Mouse (Mus musculus): ENCODE data around the gene Ost4. TPM values are rescaled to one million over a fixed set of nuclear protein-coding genes. Genes with fewer than 3 reads are reported as not detected.
A peak's percentile ranks its signal among the peaks of the same experiment; 100 is the strongest.

Ost4 gene
- polyA plus RNA-seq, 1 experiment from 2014 or later, result 329 TPM

DNA sequence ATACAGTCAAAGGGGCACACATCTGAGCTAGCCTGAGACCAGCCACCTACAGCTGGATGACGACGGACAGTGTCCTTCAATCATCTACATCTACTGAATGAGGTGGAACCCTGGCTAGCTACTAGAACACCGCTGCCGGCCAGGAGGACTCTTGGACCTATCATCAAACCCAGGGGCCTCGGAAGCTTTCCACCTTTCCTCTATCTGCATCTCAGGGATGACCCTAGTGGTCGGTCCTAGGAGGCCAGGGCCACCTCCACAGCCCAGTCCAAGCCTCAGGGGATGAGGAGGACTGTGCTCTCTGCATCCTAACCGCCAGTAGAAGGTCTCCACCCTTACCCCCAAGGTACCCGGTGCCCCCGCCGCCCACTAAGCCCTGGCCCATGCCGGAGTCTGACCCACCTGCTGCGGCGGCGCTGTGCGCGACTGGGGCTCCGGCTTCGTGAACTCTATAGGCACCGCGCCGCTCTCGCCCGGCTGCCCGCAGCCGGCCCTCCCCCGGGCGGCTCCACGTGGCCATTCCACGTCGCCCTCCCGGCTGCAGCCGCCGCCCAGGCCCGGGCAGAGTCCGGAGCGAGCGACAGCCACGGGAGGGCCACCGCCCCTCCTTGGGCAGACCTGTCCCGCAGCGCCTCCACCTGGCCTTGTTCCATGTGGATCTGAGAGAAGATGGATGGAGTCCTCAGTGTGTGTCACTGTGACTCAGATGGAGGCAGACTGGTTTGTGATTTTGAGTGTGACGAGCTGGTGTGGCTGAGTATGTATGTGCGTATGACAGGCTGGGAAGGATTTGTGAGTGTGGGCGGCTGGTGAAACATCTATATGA lies 37.6 kb upstream of the Ost4 start, which contains the start of gene Cgref1:
TSS of gene Cgref1 (minus strand) at position 636 of the 826 bp plus-strand sequence.
- peak; percentile 37 for ATAC-seq (ENCODE audit: insufficient read depth)
- peaks cover 22% of the 10 kb centered on the region for H3K4me1 ChIP-seq (replicated peaks)
- H3K4me2 ChIP-seq, result peak within 1 kb of the TSS; percentile 65
- no peak within 1 kb of the TSS for H3K27ac ChIP-seq (replicated peaks)
- H3K4me3 ChIP-seq (replicated peaks), result peak within 1 kb of the TSS; percentile 46
- H3K9ac ChIP-seq, result no peak within 1 kb of the TSS
- H3K36me3 ChIP-seq (replicated peaks), result no peaks in the 10 kb centered on the region
- 8% methylated on average over 44 of the region's 44 CpGs for WGBS (ENCODE audit: insufficient replicate concordance)
- peaks cover 27% of the 10 kb centered on the region for H3K27me3 ChIP-seq
- H3K9me3 ChIP-seq (replicated peaks), result no peaks in the 10 kb centered on the region

- Histone ChIP-seq H3K9me3 (replicated peaks) (no peaks in the 10 kb centered on the region), H3K4me3 (replicated peaks) (no peak overlapping the region), H3K36me3 (replicated peaks) (no peaks in the 10 kb centered on the region), H3K27me3 (peaks cover 27% of the 10 kb centered on the region), H3K9ac (no peak overlapping the region), H3K4me1 (replicated peaks) (peaks cover 15% of the 10 kb centered on the region), H3K27ac (replicated peaks) (no peak overlapping the region), H3K4me2 (no peak overlapping the region)
- WGBS (ENCODE audit: insufficient replicate concordance), result 64% methylated on average over 6 of the region's 6 CpGs
- ATAC-seq (ENCODE audit: insufficient read depth), result no peak
Measured at GRCm38 (mm10) chr5:30944344-30944743, 36.8 kb upstream of the Ost4 start.

DNA sequence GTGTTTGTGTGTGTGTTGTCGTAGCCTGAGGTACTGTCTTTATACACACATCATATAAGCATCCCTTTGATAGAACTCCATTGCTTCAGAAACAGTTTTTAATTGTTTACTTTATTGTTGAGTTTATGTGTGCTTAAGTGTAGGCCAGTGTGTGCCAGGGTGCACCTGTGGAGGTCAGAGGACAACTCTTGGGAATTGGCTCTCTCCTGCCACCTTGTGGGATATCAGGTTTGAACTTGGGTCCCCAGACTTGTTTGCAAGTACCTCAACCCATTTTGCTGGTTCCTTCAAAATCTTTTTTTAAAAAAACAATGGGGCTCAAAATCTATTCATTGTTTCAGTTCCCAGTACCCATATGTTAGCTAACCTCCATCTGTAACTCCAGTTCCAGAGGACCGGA lies 35.4 kb upstream of the Ost4 start:
- no peak overlapping the region for H3K9ac ChIP-seq
- H3K27ac ChIP-seq (replicated peaks), result no peak overlapping the region
- H3K4me3 ChIP-seq (replicated peaks), result no peak overlapping the region
- no peak overlapping the region for H3K4me2 ChIP-seq
- peaks cover 24% of the 10 kb centered on the region for H3K27me3 ChIP-seq
- H3K9me3 ChIP-seq (replicated peaks), result no peaks in the 10 kb centered on the region
- ATAC-seq (ENCODE audit: insufficient read depth), result no peak
- 73% methylated on average over 2 of the region's 2 CpGs for WGBS (ENCODE audit: insufficient replicate concordance)
- no peaks in the 10 kb centered on the region for H3K36me3 ChIP-seq (replicated peaks)
- peaks cover 5% of the 10 kb centered on the region for H3K4me1 ChIP-seq (replicated peaks)

DNA sequence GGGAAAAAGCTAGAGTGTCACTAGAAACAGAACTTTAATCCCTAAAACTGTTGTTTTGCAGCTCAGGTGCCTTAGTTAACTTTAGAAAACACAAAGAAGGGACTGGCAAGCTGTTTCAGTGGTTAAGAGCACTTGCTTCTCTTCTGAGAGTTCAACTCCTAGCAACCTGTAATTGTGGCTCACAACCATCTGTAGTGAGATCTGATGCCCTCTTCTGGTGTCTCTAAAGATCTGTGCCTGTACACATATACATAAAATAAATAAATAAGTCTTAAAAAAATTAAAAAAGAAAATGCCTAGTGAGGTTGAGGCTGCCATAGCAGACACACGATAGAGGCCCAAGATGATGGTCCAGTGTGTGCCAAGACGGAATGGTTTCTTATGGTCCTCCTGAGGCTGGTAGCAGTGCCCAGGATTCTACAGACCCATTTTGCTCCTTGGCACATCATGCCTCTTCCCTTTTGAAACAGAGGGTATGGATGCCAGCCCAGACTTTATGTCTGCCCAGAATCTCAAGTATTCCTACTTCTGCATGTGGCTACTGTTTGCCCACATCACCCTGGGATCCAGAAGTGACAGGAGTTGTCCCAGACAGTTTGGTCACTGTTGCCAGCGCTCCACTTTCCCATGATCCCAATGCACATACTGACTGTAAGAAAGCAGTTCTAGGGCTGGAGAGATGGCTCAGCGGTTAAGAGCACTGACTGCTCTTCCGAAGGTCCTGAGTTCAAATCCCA lies 27.3 kb upstream of the Ost4 start:
- Histone ChIP-seq H3K36me3 (replicated peaks) (no peaks in the 10 kb centered on the region), H3K4me3 (replicated peaks) (no peak overlapping the region), H3K4me2 (no peak overlapping the region), H3K9ac (no peak overlapping the region), H3K4me1 (replicated peaks) (no peaks in the 10 kb centered on the region), H3K27me3 (no peaks in the 10 kb centered on the region), H3K27ac (replicated peaks) (no peak overlapping the region), H3K9me3 (replicated peaks) (no peaks in the 10 kb centered on the region)
- WGBS (ENCODE audit: insufficient replicate concordance), result 75% methylated on average over 5 of the region's 5 CpGs
- no peak for ATAC-seq (ENCODE audit: insufficient read depth)

DNA sequence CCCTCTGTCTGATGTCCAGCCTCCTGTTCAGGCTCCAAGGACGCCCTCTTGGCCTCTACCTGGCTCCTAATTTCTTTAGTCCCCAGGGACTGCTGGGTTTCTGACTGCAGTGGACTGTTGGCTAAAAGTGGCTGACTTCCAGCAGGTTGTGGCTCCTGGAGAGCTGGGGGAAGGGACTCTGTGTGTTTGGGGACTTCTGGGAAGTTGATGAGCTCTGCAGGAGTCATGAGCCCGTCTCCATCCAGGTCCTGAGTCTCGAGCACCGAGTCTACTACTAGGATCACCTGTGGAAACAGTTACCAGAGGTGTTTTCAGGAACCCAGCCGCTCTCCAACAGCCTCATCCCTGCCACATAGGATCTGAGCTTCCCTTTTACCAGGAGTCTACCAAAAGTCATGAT lies 26.1 kb upstream of the Ost4 start:
- H3K27ac ChIP-seq (replicated peaks), result no peak overlapping the region
- H3K4me2 ChIP-seq, result no peak overlapping the region
- 52% methylated on average over 5 of the region's 5 CpGs for WGBS (ENCODE audit: insufficient replicate concordance)
- H3K9me3 ChIP-seq (replicated peaks), result no peaks in the 10 kb centered on the region
- no peak for ATAC-seq (ENCODE audit: insufficient read depth)
- no peak overlapping the region for H3K4me3 ChIP-seq (replicated peaks)
- no peak overlapping the region for H3K9ac ChIP-seq
- H3K36me3 ChIP-seq (replicated peaks), result no peaks in the 10 kb centered on the region
- H3K27me3 ChIP-seq, result no peaks in the 10 kb centered on the region
- H3K4me1 ChIP-seq (replicated peaks), result no peaks in the 10 kb centered on the region

- no peak overlapping the region for H3K27ac ChIP-seq (replicated peaks)
- H3K4me3 ChIP-seq (replicated peaks), result no peak overlapping the region
- no peak overlapping the region for H3K4me2 ChIP-seq
- H3K36me3 ChIP-seq (replicated peaks), result no peaks in the 10 kb centered on the region
- ATAC-seq (ENCODE audit: insufficient read depth), result no peak
- H3K9ac ChIP-seq, result no peak overlapping the region
- no peaks in the 10 kb centered on the region for H3K4me1 ChIP-seq (replicated peaks)
- WGBS (ENCODE audit: insufficient replicate concordance), result 53% methylated on average over 4 of the region's 4 CpGs
- no peaks in the 10 kb centered on the region for H3K27me3 ChIP-seq
- no peaks in the 10 kb centered on the region for H3K9me3 ChIP-seq (replicated peaks)
Measured at GRCm38 (mm10) chr5:30931378-30931777, 23.8 kb upstream of the Ost4 start.

DNA sequence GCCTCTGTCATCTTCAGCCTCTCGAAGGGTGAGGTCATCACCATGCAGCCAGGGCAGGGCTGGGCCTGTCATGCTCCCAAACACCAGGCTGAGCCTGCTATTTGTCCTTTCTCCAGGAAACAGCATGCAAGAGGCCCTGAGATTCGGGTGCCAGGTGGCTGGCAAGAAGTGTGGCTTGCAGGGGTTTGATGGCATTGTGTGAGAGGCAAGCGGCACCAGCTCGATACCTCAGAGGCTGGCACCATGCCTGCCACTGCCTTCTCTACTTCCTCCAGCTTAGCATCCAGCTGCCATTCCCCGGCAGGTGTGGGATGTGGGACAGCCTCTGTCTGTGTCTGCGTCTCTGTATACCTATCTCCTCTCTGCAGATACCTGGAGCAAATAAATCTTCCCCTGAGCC lies 23.3 kb upstream of the Ost4 start:
- Histone ChIP-seq H3K4me3 (replicated peaks) (no peak overlapping the region), H3K36me3 (replicated peaks) (no peaks in the 10 kb centered on the region), H3K9me3 (replicated peaks) (no peaks in the 10 kb centered on the region), H3K9ac (no peak overlapping the region), H3K27ac (replicated peaks) (no peak overlapping the region), H3K27me3 (no peaks in the 10 kb centered on the region), H3K4me1 (replicated peaks) (no peaks in the 10 kb centered on the region), H3K4me2 (no peak overlapping the region)
- no peak for ATAC-seq (ENCODE audit: insufficient read depth)
- 77% methylated on average over 6 of the region's 6 CpGs for WGBS (ENCODE audit: insufficient replicate concordance)

DNA sequence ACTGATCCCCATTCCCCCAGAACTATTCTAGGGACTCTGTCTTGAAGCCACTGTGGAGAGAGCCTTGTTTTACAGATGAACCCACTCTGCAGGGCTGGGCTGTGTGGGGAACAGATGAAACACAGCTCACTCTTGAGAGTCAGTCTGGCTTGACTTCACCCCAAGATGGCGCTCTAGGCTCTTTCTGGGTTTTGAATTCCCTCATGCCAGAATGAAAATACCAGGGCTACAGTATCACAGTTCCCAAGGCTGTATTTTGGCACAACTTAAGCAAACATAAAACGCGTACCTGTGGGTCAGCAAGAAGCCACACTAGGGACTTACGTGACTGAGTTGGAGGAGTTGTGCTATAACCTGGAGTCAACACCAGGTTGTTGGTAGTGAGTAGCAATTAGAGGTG lies 22.5 kb upstream of the Ost4 start:
- Histone ChIP-seq H3K27me3 (no peaks in the 10 kb centered on the region), H3K36me3 (replicated peaks) (no peaks in the 10 kb centered on the region), H3K4me3 (replicated peaks) (no peak overlapping the region), H3K9me3 (replicated peaks) (no peaks in the 10 kb centered on the region), H3K4me2 (no peak overlapping the region), H3K27ac (replicated peaks) (no peak overlapping the region), H3K4me1 (replicated peaks) (no peaks in the 10 kb centered on the region), H3K9ac (no peak overlapping the region)
- 54% methylated on average over 4 of the region's 4 CpGs for WGBS (ENCODE audit: insufficient replicate concordance)
- no peak for ATAC-seq (ENCODE audit: insufficient read depth)

- H3K27ac ChIP-seq (replicated peaks), result no peak overlapping the region
- whole genome bisulfite sequencing (ENCODE audit: insufficient replicate concordance), result 43% methylated on average over 7 of the region's 7 CpGs
- no peaks in the 10 kb centered on the region for H3K9me3 ChIP-seq (replicated peaks)
- H3K9ac ChIP-seq, result no peak overlapping the region
- H3K4me1 ChIP-seq (replicated peaks), result peaks cover 9% of the 10 kb centered on the region
- no peak for ATAC-seq (ENCODE audit: insufficient read depth)
- no peaks in the 10 kb centered on the region for H3K36me3 ChIP-seq (replicated peaks)
- H3K4me2 ChIP-seq, result no peak overlapping the region
- no peak overlapping the region for H3K4me3 ChIP-seq (replicated peaks)
- H3K27me3 ChIP-seq, result no peaks in the 10 kb centered on the region
Measured at GRCm38 (mm10) chr5:30927945-30928529, 20.4 kb upstream of the Ost4 start.

GRCm38 (mm10) chr5:30926073-30926472 lies 18.5 kb upstream of the Ost4 start:
- no peak overlapping the region for H3K4me3 ChIP-seq (replicated peaks)
- WGBS (ENCODE audit: insufficient replicate concordance), result 66% methylated on average over 2 of the region's 2 CpGs
- no peaks in the 10 kb centered on the region for H3K9me3 ChIP-seq (replicated peaks)
- no peaks in the 10 kb centered on the region for H3K27me3 ChIP-seq
- H3K4me2 ChIP-seq, result no peak overlapping the region
- ATAC-seq (ENCODE audit: insufficient read depth), result no peak
- no peaks in the 10 kb centered on the region for H3K36me3 ChIP-seq (replicated peaks)
- no peak overlapping the region for H3K9ac ChIP-seq
- peaks cover 27% of the 10 kb centered on the region for H3K4me1 ChIP-seq (replicated peaks)
- no peak overlapping the region for H3K27ac ChIP-seq (replicated peaks)

DNA sequence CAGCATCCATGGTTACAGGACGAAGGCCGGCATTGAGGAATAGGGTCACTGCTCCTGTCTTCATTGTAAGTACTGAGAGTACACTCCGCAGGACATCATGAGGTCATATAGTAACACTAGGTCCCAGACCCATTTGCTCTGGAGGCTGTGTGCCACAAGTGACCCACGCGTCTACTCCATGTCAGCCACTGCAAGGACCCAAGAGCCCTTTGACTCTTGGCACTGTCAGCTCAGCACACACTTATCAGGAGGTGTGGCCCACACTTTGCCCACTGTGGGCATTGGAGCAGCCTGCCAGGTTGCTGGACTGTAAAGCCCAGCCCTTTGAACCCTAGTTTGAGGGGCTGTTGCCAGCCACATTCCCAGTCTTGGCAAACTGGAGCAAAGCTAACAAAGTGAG lies 17.6 kb upstream of the Ost4 start:
- Histone ChIP-seq H3K4me2 (no peak overlapping the region), H3K27ac (replicated peaks) (no peak overlapping the region), H3K9me3 (replicated peaks) (no peaks in the 10 kb centered on the region), H3K27me3 (no peaks in the 10 kb centered on the region), H3K9ac (no peak overlapping the region), H3K36me3 (replicated peaks) (no peaks in the 10 kb centered on the region), H3K4me1 (replicated peaks) (peaks cover 35% of the 10 kb centered on the region), H3K4me3 (replicated peaks) (no peak overlapping the region)
- ATAC-seq (ENCODE audit: insufficient read depth), result no peak
- 84% methylated on average over 5 of the region's 5 CpGs for WGBS (ENCODE audit: insufficient replicate concordance)

All from liver, embryonic 15.5 days (tissue).